Mouse (Mus musculus): ENCODE results near the gene Sema3e.

The Sema3e gene

DNA sequence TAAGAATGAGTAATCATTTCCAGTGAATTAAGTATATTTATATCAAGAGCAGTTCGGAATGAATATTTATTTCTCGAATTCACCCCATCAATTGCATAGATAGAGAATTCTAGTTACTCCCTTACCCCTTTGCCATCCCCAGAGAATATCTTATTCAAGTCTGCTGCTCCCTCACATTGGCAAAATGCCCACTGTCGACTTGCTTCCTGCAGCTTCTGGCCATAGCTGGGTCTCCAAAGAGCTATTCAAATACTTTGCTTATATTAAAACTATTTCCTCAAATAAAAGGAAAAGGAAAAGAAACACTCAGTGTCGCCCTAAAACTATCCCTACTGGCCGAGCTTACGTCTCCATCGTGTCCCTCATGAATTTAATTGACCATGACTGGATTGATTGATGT is 191.1 kb downstream of the Sema3e start:
- DNase-seq, result no peak

GRCm38 (mm10) chr5:14218677-14219076 is 193.6 kb downstream of the Sema3e start:
- DNase-seq, result no peak

GRCm38 (mm10) chr5:14224509-14224908 is 199.4 kb downstream of the Sema3e start:
- DNase-seq, result no peak

DNA sequence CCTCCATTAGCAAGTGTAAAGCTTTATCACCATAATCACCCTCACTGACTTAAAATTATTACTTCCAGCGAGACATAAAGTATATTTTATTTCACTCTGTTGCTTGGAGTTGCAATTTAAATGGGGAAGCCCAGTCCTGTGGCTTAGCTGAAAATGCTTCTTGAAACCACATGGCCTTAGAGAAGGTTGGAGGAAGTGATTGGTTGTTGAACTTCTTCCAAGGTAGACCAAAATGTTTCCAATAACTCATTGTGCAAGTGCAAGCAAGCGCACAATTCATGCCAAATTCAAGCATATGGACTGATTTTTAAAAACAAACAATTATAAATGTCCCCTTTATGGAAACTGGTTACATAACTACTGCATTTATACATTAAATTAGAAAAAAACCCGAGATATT is 206.0 kb downstream of the Sema3e start:
- DNase-seq, result no peak

DNA sequence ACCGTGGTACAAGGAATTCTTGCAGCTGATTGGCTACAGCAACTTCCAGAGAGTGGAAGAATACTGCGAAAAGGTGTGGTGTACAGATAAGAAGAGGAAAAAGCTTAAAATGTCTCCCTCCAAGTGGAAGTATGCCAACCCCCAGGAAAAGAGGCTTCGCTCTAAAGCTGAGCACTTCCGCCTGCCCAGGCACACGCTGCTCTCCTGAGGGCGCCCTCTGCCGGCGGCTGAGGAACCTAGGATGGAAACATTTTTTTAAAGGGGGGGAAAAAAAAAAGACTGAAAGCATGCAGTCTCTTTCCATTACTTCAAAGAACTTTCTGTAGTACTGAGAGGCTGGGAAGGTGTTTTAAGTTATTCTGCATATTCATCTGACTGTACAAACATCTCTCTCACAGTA is 227.5 kb downstream of the Sema3e start:
- DNase-seq, result no peak

GRCm38 (mm10) chr5:14253328-14253727 is 228.3 kb downstream of the Sema3e start:
- DNase-seq, result no peak

GRCm38 (mm10) chr5:14260156-14260555 is 235.1 kb downstream of the Sema3e start:
- DNase-seq, result no peak

DNA sequence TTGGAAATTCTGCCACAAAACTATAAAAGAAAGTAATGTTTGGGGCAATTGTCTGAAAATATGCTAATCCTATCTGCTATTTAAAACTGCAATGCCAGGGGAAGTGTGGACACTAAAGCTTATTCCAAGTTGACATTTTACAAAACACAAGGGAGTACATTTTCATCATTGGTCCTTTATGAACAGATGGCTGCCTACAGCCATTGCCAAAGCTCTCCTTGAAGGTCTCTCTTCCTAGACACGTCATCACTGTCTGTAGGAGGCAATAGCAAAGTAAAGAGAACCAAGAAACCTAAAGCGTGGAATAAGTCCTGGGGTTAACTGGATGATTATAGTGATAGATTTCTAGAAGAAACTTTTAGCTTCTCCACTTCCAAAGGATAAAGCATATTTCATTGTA is 242.3 kb downstream of the Sema3e start:
- DNase-seq, result no peak

All from thymus, adult 18-20 months (tissue).